Mouse (Mus musculus): Measurements from ENCODE around the gene Fam78a.

DNA sequence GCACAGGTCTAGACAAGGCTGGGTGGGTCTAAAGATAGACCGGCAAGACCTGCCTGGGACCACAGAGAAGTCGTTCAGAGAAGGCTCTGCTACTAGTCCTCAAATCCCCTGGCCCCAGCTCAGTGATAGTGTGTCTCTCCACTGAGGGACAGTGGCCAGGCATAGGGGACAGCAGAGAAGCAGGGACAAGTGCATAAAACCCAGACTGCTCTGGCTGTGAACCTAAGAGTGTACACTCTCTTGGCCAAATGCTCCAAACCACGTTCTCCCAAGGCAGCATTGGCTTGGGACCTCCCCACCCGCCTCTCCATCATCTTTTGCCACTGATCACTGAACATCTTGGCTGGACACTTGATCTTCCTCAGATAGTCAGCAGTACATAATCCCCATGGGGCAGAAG is 2.9 kb upstream of the Fam78a start:
- TF ChIP-seq MAFK (IDR thresholded peaks at IDR 0.05; ENCODE audit: borderline replicate concordance, low read depth, low read length) (no peak), POLR2A (IDR thresholded peaks at IDR 0.05; ENCODE audit: control insufficient read depth in 1 of 2, insufficient read depth in 1 of 2, low read depth in 1 of 2, low read length in 2 of 2, poor library complexity in 1 of 2) (no peak), MEF2A (IDR thresholded peaks at IDR 0.05; ENCODE audit: extremely low read depth, insufficient replicate concordance, low read depth, low read length, poor library complexity, severe bottlenecking) (no peak)

All from MEL (cell line).